Mouse (Mus musculus): ENCODE results near the gene Ggn. TPM values are rescaled to one million over a fixed set of nuclear protein-coding genes. Genes with fewer than 3 reads are reported as not detected.
"Not testable (repeated sequence)": the region's sequence is repeated elsewhere in the genome, so short reads cannot be mapped to it uniquely, and the experiment has no call there.

Gene Ggn
- polyA plus RNA-seq, 1 experiment from 2014 or later = 0.60 TPM

- Histone ChIP-seq H3K27ac (ENCODE audit: low read depth, low read length) (no peak overlapping the region), H3K4me1 (ENCODE audit: control insufficient read depth, insufficient read depth, low read length) (peaks cover 39% of the 10 kb centered on the region), H3K27me3 (ENCODE audit: control insufficient read depth, insufficient read depth, low read length) (peaks cover 34% of the 10 kb centered on the region), H3K4me3 (ENCODE audit: low read depth, low read length) (peak overlapping the region; percentile 55), H3K4me2 (peak overlapping the region; percentile 83), H3K36me3 (ENCODE audit: control insufficient read depth, insufficient read depth, low read length) (peaks cover 19% of the 10 kb centered on the region), H3K9me3 (ENCODE audit: control insufficient read depth, low read length) (no peaks in the 10 kb centered on the region), H3K9ac (ENCODE audit: low read length) (peak overlapping the region; percentile 52)
- DNase-seq (ENCODE audit: low spot score, missing footprints) = peak; percentile 92
- under 1% methylated on average over 43 of the region's 43 CpGs for WGBS
- 0 out of 2 replicates have a peak, but pooled peaks have one; percentile 17 for ATAC-seq (ENCODE audit: low FRiP score)
These were observed 948 bp downstream of the Ggn start for GRCm38 (mm10) chr7:29170755-29171561.

GRCm38 (mm10) chr7:29171562-29172097 lies 1.6 kb downstream of the Ggn start:
- DNase-seq (ENCODE audit: low spot score, missing footprints) = peak; percentile 89
- H3K27ac ChIP-seq (ENCODE audit: low read depth, low read length) = no peak overlapping the region
- peaks cover 34% of the 10 kb centered on the region for H3K27me3 ChIP-seq (ENCODE audit: control insufficient read depth, insufficient read depth, low read length)

GRCm38 (mm10) chr7:29172390-29173016 lies 2.5 kb downstream of the Ggn start:
- H3K4me1 ChIP-seq (ENCODE audit: control insufficient read depth, insufficient read depth, low read length) = peaks cover 39% of the 10 kb centered on the region
- ATAC-seq (ENCODE audit: low FRiP score) (no peak), DNase-seq (ENCODE audit: low spot score, missing footprints) (peak; percentile 88)
- peaks cover 22% of the 10 kb centered on the region for H3K36me3 ChIP-seq (ENCODE audit: control insufficient read depth, insufficient read depth, low read length)
- no peak overlapping the region for H3K27ac ChIP-seq (ENCODE audit: low read depth, low read length)
- no peak overlapping the region for H3K9ac ChIP-seq (ENCODE audit: low read length)
- 20% methylated on average over 32 of the region's 32 CpGs for WGBS
- no peak overlapping the region for H3K4me2 ChIP-seq
- H3K9me3 ChIP-seq (ENCODE audit: control insufficient read depth, low read length) = no peaks in the 10 kb centered on the region
- H3K27me3 ChIP-seq (ENCODE audit: control insufficient read depth, insufficient read depth, low read length) = peaks cover 34% of the 10 kb centered on the region
- H3K4me3 ChIP-seq (ENCODE audit: low read depth, low read length) = no peak overlapping the region

More at GRCm38 (mm10) chr7:29171562-29172097, 1.6 kb downstream of the Ggn start:
- H3K9me3 ChIP-seq (ENCODE audit: control insufficient read depth, low read length) = no peaks in the 10 kb centered on the region
- no peak for ATAC-seq (ENCODE audit: low FRiP score)
- H3K4me1 ChIP-seq (ENCODE audit: control insufficient read depth, insufficient read depth, low read length) = peaks cover 39% of the 10 kb centered on the region
- H3K4me3 ChIP-seq (ENCODE audit: low read depth, low read length) = peak overlapping the region; percentile 55
- H3K9ac ChIP-seq (ENCODE audit: low read length) = peak overlapping the region; percentile 52
- 5% methylated on average over 34 of the region's 34 CpGs for WGBS
- peaks cover 22% of the 10 kb centered on the region for H3K36me3 ChIP-seq (ENCODE audit: control insufficient read depth, insufficient read depth, low read length)
- H3K4me2 ChIP-seq = peak overlapping the region; percentile 83

GRCm38 (mm10) chr7:29178106-29178505 lies 8.1 kb downstream of the Ggn start:
- no peak overlapping the region for H3K9ac ChIP-seq (ENCODE audit: low read length)
- no peak overlapping the region for H3K4me2 ChIP-seq
- H3K36me3 ChIP-seq (ENCODE audit: control insufficient read depth, insufficient read depth, low read length) = peaks cover 22% of the 10 kb centered on the region
- DNase-seq (ENCODE audit: low spot score, missing footprints) = no peak
- no peak overlapping the region for H3K27ac ChIP-seq (ENCODE audit: low read depth, low read length)
- H3K4me1 ChIP-seq (ENCODE audit: control insufficient read depth, insufficient read depth, low read length) = peaks cover 10% of the 10 kb centered on the region
- ATAC-seq (ENCODE audit: low FRiP score) = no peak
- WGBS = 89% methylated on average over 4 of the region's 4 CpGs
- peaks cover 10% of the 10 kb centered on the region for H3K27me3 ChIP-seq (ENCODE audit: control insufficient read depth, insufficient read depth, low read length)
- H3K9me3 ChIP-seq (ENCODE audit: control insufficient read depth, low read length) = no peaks in the 10 kb centered on the region
- H3K4me3 ChIP-seq (ENCODE audit: low read depth, low read length) = no peak overlapping the region

DNA sequence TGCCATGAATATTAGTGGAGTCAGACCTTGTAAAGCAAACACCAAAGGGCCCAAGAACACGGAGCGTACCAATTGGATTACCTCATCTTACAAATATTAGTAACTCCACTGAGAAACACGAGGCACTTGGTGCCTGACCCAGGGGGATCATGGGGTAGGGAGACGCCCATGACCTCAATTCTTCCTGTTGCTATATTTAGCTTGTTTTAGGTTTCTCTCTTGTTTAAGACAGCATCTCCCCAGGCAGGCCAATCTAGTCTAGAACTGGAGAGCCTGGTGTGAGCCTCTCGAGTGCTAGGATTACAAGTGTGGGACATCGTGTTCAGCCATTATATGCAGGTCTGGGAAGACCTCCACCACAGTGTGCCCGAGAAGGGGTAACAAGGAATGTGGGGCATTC lies 9.3 kb downstream of the Ggn start:
- Histone ChIP-seq H3K4me1 (ENCODE audit: control insufficient read depth, insufficient read depth, low read length) (peaks cover 10% of the 10 kb centered on the region), H3K4me3 (ENCODE audit: low read depth, low read length) (peak overlapping the region; percentile 54), H3K9ac (ENCODE audit: low read length) (peak overlapping the region; percentile 59), H3K27me3 (ENCODE audit: control insufficient read depth, insufficient read depth, low read length) (no peaks in the 10 kb centered on the region), H3K27ac (ENCODE audit: low read depth, low read length) (no peak overlapping the region), H3K36me3 (ENCODE audit: control insufficient read depth, insufficient read depth, low read length) (peaks cover 16% of the 10 kb centered on the region; the same call in 1 of the 2 replicates), H3K4me2 (peak overlapping the region; percentile 83), H3K9me3 (ENCODE audit: control insufficient read depth, low read length) (no peaks in the 10 kb centered on the region)
- ATAC-seq (ENCODE audit: low FRiP score) = no peak
- WGBS = 64% methylated on average over 7 of the region's 7 CpGs
- no peak for DNase-seq (ENCODE audit: low spot score, missing footprints)

- WGBS = under 1% methylated on average over 62 of the region's 62 CpGs
- H3K4me3 ChIP-seq (ENCODE audit: low read depth, low read length) = peak within 1 kb of the TSS; percentile 54
- no peaks in the 10 kb centered on the region for H3K9me3 ChIP-seq (ENCODE audit: control insufficient read depth, low read length)
- H3K4me1 ChIP-seq (ENCODE audit: control insufficient read depth, insufficient read depth, low read length) = peaks cover 10% of the 10 kb centered on the region
- peak; percentile 100 for DNase-seq (ENCODE audit: low spot score, missing footprints)
- no peak within 1 kb of the TSS for H3K27ac ChIP-seq (ENCODE audit: low read depth, low read length)
- peak within 1 kb of the TSS; percentile 59 for H3K9ac ChIP-seq (ENCODE audit: low read length)
- H3K27me3 ChIP-seq (ENCODE audit: control insufficient read depth, insufficient read depth, low read length) = no peaks in the 10 kb centered on the region
- peak; percentile 97 for ATAC-seq (ENCODE audit: low FRiP score)
- H3K36me3 ChIP-seq (ENCODE audit: control insufficient read depth, insufficient read depth, low read length) = peaks cover 8% of the 10 kb centered on the region; the same call in 1 of the 2 replicates
- H3K4me2 ChIP-seq = peak within 1 kb of the TSS; percentile 83
These were observed 10.3 kb downstream of the Ggn start, which contains the start of gene Psmd8 for GRCm38 (mm10) chr7:29180077-29180853. Psmd8 (minus strand) TSS chr7:29180701.

- DNase-seq (ENCODE audit: low spot score, missing footprints) (peak; percentile 86), ATAC-seq (ENCODE audit: low FRiP score) (no peak)
- WGBS = 42% methylated on average over 5 of the region's 5 CpGs
- H3K4me1 ChIP-seq (ENCODE audit: control insufficient read depth, insufficient read depth, low read length) = peaks cover 10% of the 10 kb centered on the region
- peak overlapping the region; percentile 26; the same call in 1 of the 2 replicates for H3K4me2 ChIP-seq
- H3K9me3 ChIP-seq (ENCODE audit: control insufficient read depth, low read length) = no peaks in the 10 kb centered on the region
- peak overlapping the region; percentile 54 for H3K4me3 ChIP-seq (ENCODE audit: low read depth, low read length)
- no peaks in the 10 kb centered on the region for H3K27me3 ChIP-seq (ENCODE audit: control insufficient read depth, insufficient read depth, low read length)
- no peak overlapping the region for H3K27ac ChIP-seq (ENCODE audit: low read depth, low read length)
- no peak overlapping the region for H3K9ac ChIP-seq (ENCODE audit: low read length)
- H3K36me3 ChIP-seq (ENCODE audit: control insufficient read depth, insufficient read depth, low read length) = peaks cover 3% of the 10 kb centered on the region; the same call in 1 of the 2 replicates
These were observed 10.8 kb downstream of the Ggn start for GRCm38 (mm10) chr7:29180854-29181236.

- not testable (repeated sequence) for H3K9ac ChIP-seq (ENCODE audit: low read length); H3K9me3 ChIP-seq (ENCODE audit: control insufficient read depth, low read length); H3K4me1 ChIP-seq (ENCODE audit: control insufficient read depth, insufficient read depth, low read length); DNase-seq (ENCODE audit: low spot score, missing footprints); H3K27me3 ChIP-seq (ENCODE audit: control insufficient read depth, insufficient read depth, low read length); ATAC-seq (ENCODE audit: low FRiP score); H3K4me2 ChIP-seq; H3K27ac ChIP-seq (ENCODE audit: low read depth, low read length); H3K36me3 ChIP-seq (ENCODE audit: control insufficient read depth, insufficient read depth, low read length); H3K4me3 ChIP-seq (ENCODE audit: low read depth, low read length)
- 80% methylated on average over 4 of the region's 4 CpGs for WGBS
These were observed 11.3 kb downstream of the Ggn start for GRCm38 (mm10) chr7:29181323-29181722.

Measured in midbrain, embryonic 11.5 days (tissue).